Mouse (Mus musculus): ENCODE results near the gene Fgfrl1. TPM values are rescaled to one million over a fixed set of nuclear protein-coding genes. Genes with fewer than 3 reads are reported as not detected.
A peak's percentile ranks its signal among the peaks of the same experiment; 100 is the strongest.

Fgfrl1 gene
- total RNA-seq, 1 experiment, result 15.5 TPM

DNA sequence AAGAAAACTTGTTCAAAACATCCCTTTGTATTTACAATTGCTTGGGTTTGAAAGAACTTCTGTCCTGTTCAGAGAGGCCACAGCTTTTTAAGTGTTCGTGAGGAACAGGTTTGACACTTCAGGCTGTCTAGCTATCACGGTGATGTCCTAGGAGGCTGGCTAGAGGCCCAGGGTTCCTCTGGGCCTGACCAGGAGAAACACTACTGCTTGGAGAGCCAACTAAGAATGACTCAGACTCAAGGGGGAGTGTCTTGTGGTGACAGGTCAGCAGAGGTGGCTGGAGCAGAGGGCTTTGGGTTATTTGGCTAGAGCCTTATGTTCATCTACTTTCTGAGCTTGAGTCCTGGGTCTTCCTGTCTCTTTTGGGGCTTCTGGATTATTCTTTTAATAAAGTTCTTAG, 31.8 kb downstream of the Fgfrl1 start:
- in situ Hi-C loops (cut with MboI; ENCODE audit: low sequenced_read_pairs in 2 of 2, unreplicated experiment in 2 of 2), result no loop called here
- DNase-seq (ENCODE audit: low read depth, low spot score), result no peak

GRCm38 (mm10) chr5:108726557-108727248, 34.5 kb downstream of the Fgfrl1 start:
- in situ Hi-C loops (cut with MboI; ENCODE audit: low sequenced_read_pairs in 2 of 2, unreplicated experiment in 2 of 2), result no loop called here
- no peak overlapping the region for H3K4me3 ChIP-seq (ENCODE audit: insufficient read depth in 1 of 2, low read depth in 1 of 2, low read length in 2 of 2, poor library complexity in 1 of 2, severe bottlenecking in 1 of 2)
- no peaks in the 10 kb centered on the region for H3K9me3 ChIP-seq (ENCODE audit: control insufficient read depth, insufficient read depth, low read depth, low read length)
- no peaks in the 10 kb centered on the region for H3K4me1 ChIP-seq (ENCODE audit: control insufficient read depth in 2 of 2, insufficient read depth in 2 of 2, low read length in 2 of 2, poor library complexity in 1 of 2)
- DNase-seq (ENCODE audit: low read depth, low spot score), result peak; percentile 38
- no peak overlapping the region for H3K9ac ChIP-seq (ENCODE audit: insufficient read depth, low read depth, low read length, poor library complexity, severe bottlenecking)
- no peak overlapping the region for H3K27ac ChIP-seq (ENCODE audit: insufficient read depth, low read depth, low read length, poor library complexity, severe bottlenecking)
- no peaks in the 10 kb centered on the region for H3K36me3 ChIP-seq (ENCODE audit: control insufficient read depth, insufficient read depth, low read length, poor library complexity, severe bottlenecking)
- TF ChIP-seq CHD2 (IDR thresholded peaks at IDR 0.05; ENCODE audit: low read depth, low read length), result no peak
- no peak for TF ChIP-seq HCFC1 (IDR thresholded peaks at IDR 0.05; ENCODE audit: borderline replicate concordance, insufficient read depth, low read length)
- no peak for TF ChIP-seq ZNF384 (IDR thresholded peaks at IDR 0.05; ENCODE audit: low read depth, low read length)
- no peak for TF ChIP-seq MAFK (IDR thresholded peaks at IDR 0.05; ENCODE audit: insufficient read depth, low read depth, low read length)
- no peak; the same call in 1 of the 2 replicates for TF ChIP-seq ZC3H11A (IDR thresholded peaks at IDR 0.05; ENCODE audit: borderline replicate concordance, low read depth, low read length)

More for the DNA sequence above, 31.8 kb downstream of the Fgfrl1 start:
- TF ChIP-seq HCFC1 (IDR thresholded peaks at IDR 0.05; ENCODE audit: borderline replicate concordance, insufficient read depth, low read length), result no peak
- no peak for TF ChIP-seq CHD2 (IDR thresholded peaks at IDR 0.05; ENCODE audit: low read depth, low read length)
- no peak for TF ChIP-seq ZNF384 (IDR thresholded peaks at IDR 0.05; ENCODE audit: low read depth, low read length)
- TF ChIP-seq ZC3H11A (IDR thresholded peaks at IDR 0.05; ENCODE audit: borderline replicate concordance, low read depth, low read length), result no peak
- no peak for TF ChIP-seq MAFK (IDR thresholded peaks at IDR 0.05; ENCODE audit: insufficient read depth, low read depth, low read length)
- no peak overlapping the region for H3K9ac ChIP-seq (ENCODE audit: insufficient read depth, low read depth, low read length, poor library complexity, severe bottlenecking)
- no peaks in the 10 kb centered on the region for H3K4me1 ChIP-seq (ENCODE audit: control insufficient read depth in 2 of 2, insufficient read depth in 2 of 2, low read length in 2 of 2, poor library complexity in 1 of 2)
- no peaks in the 10 kb centered on the region for H3K9me3 ChIP-seq (ENCODE audit: control insufficient read depth, insufficient read depth, low read depth, low read length)
- no peak overlapping the region for H3K27ac ChIP-seq (ENCODE audit: insufficient read depth, low read depth, low read length, poor library complexity, severe bottlenecking)
- H3K36me3 ChIP-seq (ENCODE audit: control insufficient read depth, insufficient read depth, low read length, poor library complexity, severe bottlenecking), result no peaks in the 10 kb centered on the region
- H3K4me3 ChIP-seq (ENCODE audit: insufficient read depth in 1 of 2, low read depth in 1 of 2, low read length in 2 of 2, poor library complexity in 1 of 2, severe bottlenecking in 1 of 2), result no peak overlapping the region

GRCm38 (mm10) chr5:108727425-108727824, 35.2 kb downstream of the Fgfrl1 start:
- TF ChIP-seq MAFK (IDR thresholded peaks at IDR 0.05; ENCODE audit: insufficient read depth, low read depth, low read length), result no peak
- TF ChIP-seq CHD2 (IDR thresholded peaks at IDR 0.05; ENCODE audit: low read depth, low read length), result no peak
- no peak for TF ChIP-seq ZC3H11A (IDR thresholded peaks at IDR 0.05; ENCODE audit: borderline replicate concordance, low read depth, low read length)
- no peak for TF ChIP-seq ZNF384 (IDR thresholded peaks at IDR 0.05; ENCODE audit: low read depth, low read length)
- TF ChIP-seq HCFC1 (IDR thresholded peaks at IDR 0.05; ENCODE audit: borderline replicate concordance, insufficient read depth, low read length), result no peak
- no peak overlapping the region for H3K9ac ChIP-seq (ENCODE audit: insufficient read depth, low read depth, low read length, poor library complexity, severe bottlenecking)
- no peaks in the 10 kb centered on the region for H3K4me1 ChIP-seq (ENCODE audit: control insufficient read depth in 2 of 2, insufficient read depth in 2 of 2, low read length in 2 of 2, poor library complexity in 1 of 2)
- H3K9me3 ChIP-seq (ENCODE audit: control insufficient read depth, insufficient read depth, low read depth, low read length), result no peaks in the 10 kb centered on the region
- no peak overlapping the region for H3K4me3 ChIP-seq (ENCODE audit: insufficient read depth in 1 of 2, low read depth in 1 of 2, low read length in 2 of 2, poor library complexity in 1 of 2, severe bottlenecking in 1 of 2)
- in situ Hi-C loops (cut with MboI; ENCODE audit: low sequenced_read_pairs in 2 of 2, unreplicated experiment in 2 of 2), result no loop called here
- no peak overlapping the region for H3K27ac ChIP-seq (ENCODE audit: insufficient read depth, low read depth, low read length, poor library complexity, severe bottlenecking)
- H3K36me3 ChIP-seq (ENCODE audit: control insufficient read depth, insufficient read depth, low read length, poor library complexity, severe bottlenecking), result no peaks in the 10 kb centered on the region
- no peak for DNase-seq (ENCODE audit: low read depth, low spot score)

GRCm38 (mm10) chr5:108741844-108742243, 49.7 kb downstream of the Fgfrl1 start:
- Histone ChIP-seq H3K4me3 (ENCODE audit: insufficient read depth in 1 of 2, low read depth in 1 of 2, low read length in 2 of 2, poor library complexity in 1 of 2, severe bottlenecking in 1 of 2) (no peak overlapping the region), H3K27ac (ENCODE audit: insufficient read depth, low read depth, low read length, poor library complexity, severe bottlenecking) (no peak overlapping the region), H3K9ac (ENCODE audit: insufficient read depth, low read depth, low read length, poor library complexity, severe bottlenecking) (no peak overlapping the region), H3K36me3 (ENCODE audit: control insufficient read depth, insufficient read depth, low read length, poor library complexity, severe bottlenecking) (no peaks in the 10 kb centered on the region), H3K9me3 (ENCODE audit: control insufficient read depth, insufficient read depth, low read depth, low read length) (no peaks in the 10 kb centered on the region), H3K4me1 (ENCODE audit: control insufficient read depth in 2 of 2, insufficient read depth in 2 of 2, low read length in 2 of 2, poor library complexity in 1 of 2) (no peaks in the 10 kb centered on the region)
- in situ Hi-C loops (cut with MboI; ENCODE audit: low sequenced_read_pairs in 2 of 2, unreplicated experiment in 2 of 2), result no loop called here
- DNase-seq (ENCODE audit: low read depth, low spot score), result no peak
- TF ChIP-seq CHD2 (IDR thresholded peaks at IDR 0.05; ENCODE audit: low read depth, low read length) (no peak), ZC3H11A (IDR thresholded peaks at IDR 0.05; ENCODE audit: borderline replicate concordance, low read depth, low read length) (no peak), HCFC1 (IDR thresholded peaks at IDR 0.05; ENCODE audit: borderline replicate concordance, insufficient read depth, low read length) (no peak), MAFK (IDR thresholded peaks at IDR 0.05; ENCODE audit: insufficient read depth, low read depth, low read length) (no peak), ZNF384 (IDR thresholded peaks at IDR 0.05; ENCODE audit: low read depth, low read length) (no peak)

All from ES-E14 (cell line).